Mouse (Mus musculus): ENCODE measurements at regions not wholly inside any gene's neighbourhood (a gene's known extent, or its start where the extent isn't known, plus 50 kb on each side); places are given as distances from the start of the nearest gene placed in this dataset.

- DNase-seq = no peak
These were observed 232.4 kb downstream of the Maf start for GRCm38 (mm10) chr8:115475156-115475555.

- DNase-seq = no peak
These were observed 233.6 kb downstream of the Maf start for GRCm38 (mm10) chr8:115473974-115474373.

- peak; percentile 41 for DNase-seq
These were observed 241.0 kb downstream of the Maf start for GRCm38 (mm10) chr8:115466553-115466952.

GRCm38 (mm10) chr8:115466122-115466521 lies 241.5 kb downstream of the Maf start:
- no peak for DNase-seq

GRCm38 (mm10) chr8:115462657-115463056 lies 244.9 kb downstream of the Maf start:
- DNase-seq = peak; percentile 38

GRCm38 (mm10) chr8:115458119-115458518 lies 249.5 kb downstream of the Maf start:
- DNase-seq = no peak

GRCm38 (mm10) chr8:115450789-115451188 lies 256.8 kb downstream of the Maf start:
- no peak for DNase-seq

- DNase-seq = no peak
These were observed 259.2 kb downstream of the Maf start for GRCm38 (mm10) chr8:115448367-115448766.

- DNase-seq = no peak
These were observed 263.1 kb downstream of the Maf start for GRCm38 (mm10) chr8:115444519-115444918.

- DNase-seq = no peak
These were observed 265.5 kb downstream of the Maf start for GRCm38 (mm10) chr8:115441943-115442550.

- no peak for DNase-seq
These were observed 266.3 kb downstream of the Maf start for GRCm38 (mm10) chr8:115441323-115441722.

- DNase-seq = no peak
These were observed 267.4 kb downstream of the Maf start for GRCm38 (mm10) chr8:115440151-115440550.

- DNase-seq = no peak
These were observed 268.1 kb downstream of the Maf start for GRCm38 (mm10) chr8:115439512-115439911.

- no peak for DNase-seq
These were observed 269.6 kb downstream of the Maf start for GRCm38 (mm10) chr8:115437956-115438355.

- no peak for DNase-seq
These were observed 271.3 kb downstream of the Maf start for GRCm38 (mm10) chr8:115436356-115436721.

- DNase-seq = no peak
These were observed 271.8 kb downstream of the Maf start for GRCm38 (mm10) chr8:115435720-115436355.

- DNase-seq = no peak
These were observed 275.1 kb downstream of the Maf start for GRCm38 (mm10) chr8:115432396-115433040.

GRCm38 (mm10) chr8:115430793-115431192 lies 276.8 kb downstream of the Maf start:
- DNase-seq = no peak

GRCm38 (mm10) chr8:115429291-115429883 lies 278.2 kb downstream of the Maf start:
- DNase-seq = no peak

GRCm38 (mm10) chr8:115428528-115429290 lies 278.9 kb downstream of the Maf start:
- DNase-seq = no peak

GRCm38 (mm10) chr8:115428022-115428421 lies 279.6 kb downstream of the Maf start:
- DNase-seq = no peak

- no peak for DNase-seq
These were observed 280.1 kb downstream of the Maf start for GRCm38 (mm10) chr8:115427490-115427889.

GRCm38 (mm10) chr8:115426543-115426942 lies 281.1 kb downstream of the Maf start:
- DNase-seq = no peak
